Mouse (Mus musculus) cerebellum, adult 2 months (tissue): ENCODE data around the gene Rabep1. TPM values are rescaled to one million over a fixed set of nuclear protein-coding genes. Genes with fewer than 3 reads are reported as not detected.

Experiments used
- DNase-seq, 2 experiments: peaks; one replicate each; pipeline ENCODE4 v3.0.0; 2021
- H3K27ac ChIP-seq: fragments of 200-500 bp; 2 replicates; pipeline ENCODE4 v1.5.1; 2012; ENCODE audit warnings: low read length, control low read depth, inconsistent platforms; ENCODE audit not compliant: insufficient read depth
- H3K27me3 ChIP-seq: fragments of 200-500 bp; 2 replicates; pipeline ENCODE4 v1.6.1; 2012; ENCODE audit warnings: inconsistent platforms, mild to moderate bottlenecking, low read length, moderate library complexity; ENCODE audit not compliant: control insufficient read depth, insufficient read depth
- H3K4me1 ChIP-seq: fragments of 200-500 bp; 2 replicates; pipeline ENCODE4 v1.6.1; 2011; ENCODE audit warnings: low read length; ENCODE audit not compliant: control insufficient read depth, insufficient read depth
- H3K4me3 ChIP-seq: fragments of 200-500 bp; replicated peaks from 2 replicates; pipeline ENCODE3; 2011; ENCODE audit warnings: mild to moderate bottlenecking, low read depth, low read length, control low read depth; ENCODE audit not compliant: insufficient read depth
- CTCF ChIP-seq: fragments of 200-500 bp; IDR thresholded peaks from 2 replicates; pipeline ENCODE4 v1.5.1; 2011; ENCODE audit warnings: low read depth, mild to moderate bottlenecking, control low read depth, low read length, moderate library complexity, borderline replicate concordance; ENCODE audit not compliant: insufficient read depth
- POLR2A ChIP-seq: fragments of 200-500 bp; IDR thresholded peaks from 2 replicates; pipeline ENCODE4 v1.6.1; 2011; ENCODE audit warnings: low read length, control low read depth, borderline replicate concordance; ENCODE audit not compliant: insufficient read depth
- WGBS: fragments of 180-500 bp; shearing (Covaris S2); methylation state at CpG from one replicate; pipeline ENCODE4 v1.1.7; 2018; 5-methylcytosine and 5-hydroxymethylcytosine counted together
- polyA plus RNA-seq: library from polyadenylated mRNA; depleted of rRNA; stranded (reverse); fragments of >200 nt; gene quantifications from 2 replicates; pipeline ENCODE4 v1.2.3, GENCODE M21; 2012; rRNA removed

Gene Rabep1
- polyA plus RNA-seq = 35.4 and 35.9 TPM in 2 replicates

DNA sequence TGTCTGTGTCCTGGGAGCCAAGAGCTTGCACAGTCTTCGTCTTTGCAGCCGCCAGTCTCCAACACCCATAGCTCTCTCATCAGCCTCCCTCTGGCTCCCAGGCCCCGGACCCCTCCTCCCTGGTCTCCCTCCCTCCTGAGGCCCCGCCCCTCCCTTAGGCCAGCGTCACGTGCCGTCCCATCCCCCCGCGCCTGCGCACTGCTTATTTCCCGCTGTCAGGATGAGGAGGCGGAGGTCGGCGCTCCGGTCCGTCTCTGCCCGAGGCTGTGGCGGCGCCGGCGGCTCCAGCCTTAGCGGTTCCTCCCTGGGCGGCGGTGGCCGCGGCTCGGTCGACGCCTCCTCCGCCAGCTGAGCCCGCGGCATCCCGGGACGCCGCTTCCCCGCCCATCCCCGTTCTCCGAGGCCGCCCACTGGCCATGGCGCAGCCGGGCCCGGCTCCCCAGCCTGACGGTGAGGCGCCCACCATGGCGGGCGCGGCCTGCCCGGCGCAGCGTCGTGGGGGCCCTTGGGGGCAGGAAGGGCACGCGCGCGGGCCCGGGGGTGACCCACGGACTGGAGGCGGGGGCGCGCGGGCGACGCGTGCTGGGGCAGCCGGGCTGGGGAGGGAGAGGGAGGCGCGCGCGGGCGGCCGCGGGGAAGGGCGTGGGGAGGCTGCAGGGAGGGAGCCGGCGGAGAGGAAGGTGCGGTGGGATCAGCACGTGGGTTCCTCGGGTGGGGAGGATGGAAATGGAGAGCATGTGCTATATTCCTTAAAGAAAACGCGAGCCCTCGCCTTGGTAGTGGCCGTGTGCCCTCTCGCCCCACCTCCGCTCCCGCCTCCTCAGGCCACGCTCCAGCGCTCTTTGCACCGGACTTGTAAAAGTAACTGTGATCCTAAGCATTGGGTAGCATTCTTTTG lies at the start of gene Rabep1:
TSS of gene Rabep1 (plus strand) at position 220 of the 898 bp plus-strand sequence.
- H3K27ac ChIP-seq = peak within 1 kb of the TSS; percentile 41; the same call in 1 of the 2 replicates
- H3K4me1 ChIP-seq = peaks cover 9% of the 10 kb centered on the region
- H3K27me3 ChIP-seq = no peaks in the 10 kb centered on the region
- peak within 1 kb of the TSS; percentile 73 for H3K4me3 ChIP-seq
- TF ChIP-seq CTCF = no peak
- TF ChIP-seq POLR2A = peak; percentile 90
- DNase-seq = peak; percentile 95
- WGBS = under 1% methylated on average over 85 of the region's 88 CpGs

DNA sequence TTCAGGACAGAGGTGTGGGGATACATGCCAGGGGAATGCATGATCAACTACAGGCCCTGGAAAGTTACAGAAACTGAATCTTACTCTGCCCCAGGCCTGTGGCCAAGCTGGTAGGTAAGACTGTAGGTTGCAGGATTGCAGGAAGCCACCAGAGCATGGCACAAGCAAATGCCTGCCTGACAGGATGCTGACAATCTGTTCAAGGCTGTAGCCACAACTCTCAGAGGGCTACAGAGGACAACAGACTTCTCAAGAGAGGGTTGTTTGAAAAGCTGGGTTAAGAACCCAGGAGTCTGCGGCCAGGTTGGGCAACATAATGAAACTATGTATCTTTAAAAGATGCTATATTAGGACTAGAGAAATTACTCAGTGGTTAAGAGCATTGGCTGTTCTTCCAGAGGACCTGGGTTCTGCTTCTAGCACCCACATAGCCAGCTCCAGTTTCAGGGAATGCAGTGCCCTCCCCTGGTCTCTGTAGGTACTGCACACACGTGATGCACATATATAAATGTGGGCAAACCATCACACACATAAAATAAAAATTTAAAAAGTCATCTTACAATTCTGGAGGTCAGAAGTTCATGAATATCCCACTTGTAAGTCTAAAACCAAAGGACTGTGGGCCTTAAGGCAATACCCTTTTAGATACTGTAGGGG lies 42.2 kb upstream of the Rabep1 start:
- no peak for DNase-seq
- H3K27me3 ChIP-seq = no peaks in the 10 kb centered on the region
- WGBS = 94% methylated on average over 2 of the region's 2 CpGs
- H3K4me3 ChIP-seq = no peak overlapping the region
- no peaks in the 10 kb centered on the region for H3K4me1 ChIP-seq
- no peak for TF ChIP-seq POLR2A
- H3K27ac ChIP-seq = no peak overlapping the region

DNA sequence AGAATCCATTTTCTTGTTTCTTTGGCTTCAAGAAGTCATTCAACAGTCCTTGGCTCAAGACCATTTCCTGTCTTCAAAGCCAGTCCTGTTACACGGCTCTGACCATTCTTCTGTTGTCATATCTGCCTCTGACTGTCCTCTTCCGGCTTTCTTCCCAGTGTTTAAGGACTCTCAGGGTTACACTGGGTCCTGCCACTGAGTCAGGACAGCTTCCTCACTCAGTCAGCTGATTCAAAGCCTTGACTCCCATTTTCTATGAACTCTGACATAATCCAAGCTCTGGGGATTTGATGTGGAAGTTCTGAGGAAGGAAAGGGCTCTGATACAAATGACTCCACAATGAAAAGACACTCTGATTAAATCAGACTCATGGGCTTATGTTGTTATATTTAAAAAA lies 41.7 kb upstream of the Rabep1 start:
- no peak overlapping the region for H3K4me3 ChIP-seq
- no peaks in the 10 kb centered on the region for H3K4me1 ChIP-seq
- DNase-seq = no peak
- TF ChIP-seq CTCF (no peak), POLR2A (no peak)
- WGBS = 62% methylated on average over 2 of the region's 2 CpGs
- H3K27ac ChIP-seq = no peak overlapping the region
- no peaks in the 10 kb centered on the region for H3K27me3 ChIP-seq

DNA sequence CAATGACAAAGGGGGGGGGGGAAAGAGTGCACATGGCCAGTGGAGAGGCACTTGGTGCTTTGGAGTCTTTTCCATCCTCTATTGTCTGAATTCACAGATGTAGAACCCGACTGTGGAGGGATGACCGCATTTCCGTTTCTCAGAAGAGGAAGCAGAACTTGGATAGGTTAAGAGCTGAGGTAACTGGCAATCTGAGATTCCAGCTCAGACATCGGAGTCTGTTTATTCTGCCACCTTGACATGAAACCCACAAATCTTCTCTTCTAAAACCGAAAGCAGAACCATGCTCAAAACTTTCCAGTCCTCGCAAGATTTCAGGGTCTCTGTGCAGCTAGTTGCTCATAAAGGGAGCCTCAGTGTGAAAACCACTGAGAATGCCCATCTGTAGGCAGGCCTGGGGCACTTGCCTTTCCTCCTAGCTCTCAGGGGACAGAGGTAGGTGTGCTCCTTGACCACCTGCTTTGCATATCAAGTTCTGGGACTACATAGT lies 40.8 kb upstream of the Rabep1 start:
- Histone ChIP-seq H3K4me1 (no peaks in the 10 kb centered on the region), H3K27me3 (no peaks in the 10 kb centered on the region), H3K27ac (no peak overlapping the region), H3K4me3 (no peak overlapping the region)
- WGBS = 83% methylated on average over 6 of the region's 6 CpGs
- no peak for DNase-seq
- no peak for TF ChIP-seq CTCF
- TF ChIP-seq POLR2A = no peak

DNA sequence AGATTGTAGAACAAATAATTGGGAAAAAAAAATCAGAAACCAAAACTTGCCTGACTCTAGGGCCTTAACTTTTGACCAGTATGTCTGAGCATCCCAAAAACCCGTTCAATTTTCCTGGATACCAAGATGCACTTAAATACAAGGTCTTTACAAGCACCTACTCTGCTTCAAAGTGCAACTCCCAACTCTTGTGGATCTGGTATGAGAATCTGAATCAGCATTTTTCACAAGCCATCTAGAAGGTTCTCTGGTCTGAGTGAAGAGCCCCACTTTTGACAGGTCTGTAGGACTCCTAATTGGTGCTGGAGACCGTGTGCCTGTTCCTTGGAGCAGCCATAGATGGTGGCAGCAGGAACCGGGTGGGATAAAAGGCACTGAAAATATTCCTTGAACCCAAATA lies 40.2 kb upstream of the Rabep1 start:
- no peak for TF ChIP-seq POLR2A
- TF ChIP-seq CTCF = no peak
- no peak overlapping the region for H3K4me3 ChIP-seq
- DNase-seq = no peak
- H3K27ac ChIP-seq = no peak overlapping the region
- 83% methylated on average over 3 of the region's 3 CpGs for WGBS
- no peaks in the 10 kb centered on the region for H3K4me1 ChIP-seq
- H3K27me3 ChIP-seq = no peaks in the 10 kb centered on the region

DNA sequence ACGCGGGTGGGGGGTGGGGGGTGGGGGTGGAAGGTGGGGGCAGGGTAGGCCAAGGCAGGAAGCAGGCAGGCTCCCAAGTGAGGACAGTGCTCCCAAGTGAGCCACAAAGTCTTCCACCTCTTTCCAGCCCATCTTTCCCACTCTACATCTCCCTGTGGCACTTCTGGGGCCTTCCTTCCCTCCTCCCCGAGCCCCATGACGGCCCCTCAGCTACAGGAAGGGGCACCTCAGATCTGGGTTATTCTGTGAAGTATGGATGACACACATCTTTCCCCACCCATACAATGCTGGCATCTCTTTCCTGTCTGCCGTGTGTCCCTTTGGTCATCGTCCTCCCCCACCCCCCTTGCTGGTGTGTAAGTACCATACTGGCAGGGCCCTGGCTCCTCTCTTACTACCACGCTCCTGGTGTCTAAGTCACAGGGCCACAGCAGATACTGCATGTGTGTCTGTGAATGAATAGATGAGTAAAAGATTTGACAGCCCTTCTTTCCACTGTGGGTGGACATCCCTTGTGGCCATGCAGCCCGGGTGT lies 38.9 kb upstream of the Rabep1 start:
- H3K4me1 ChIP-seq = no peaks in the 10 kb centered on the region
- H3K27ac ChIP-seq = no peak overlapping the region
- no peaks in the 10 kb centered on the region for H3K27me3 ChIP-seq
- no peak for TF ChIP-seq CTCF
- no peak for TF ChIP-seq POLR2A
- no peak overlapping the region for H3K4me3 ChIP-seq
- WGBS = 86% methylated on average over 8 of the region's 8 CpGs
- DNase-seq = no peak

DNA sequence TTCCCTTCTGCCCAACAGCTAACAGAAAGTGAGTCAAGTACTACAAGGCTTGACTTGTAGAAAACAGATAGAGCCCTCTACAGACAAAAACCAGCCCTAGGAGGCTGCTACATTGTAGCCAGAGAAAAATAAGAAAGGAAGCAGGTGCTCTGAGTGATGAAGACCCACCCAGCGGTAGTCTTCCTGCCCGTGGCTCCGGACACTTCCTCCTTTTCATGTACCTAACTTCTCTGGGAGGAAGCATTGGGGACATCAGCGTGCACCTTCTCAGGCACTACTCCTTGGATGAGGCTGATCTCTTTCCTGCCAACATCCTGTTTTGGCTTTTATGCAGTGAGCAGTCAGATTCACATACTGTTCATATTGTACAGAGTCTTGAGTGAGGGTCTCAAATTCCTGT lies 37.9 kb upstream of the Rabep1 start:
- Histone ChIP-seq H3K4me3 (no peak overlapping the region), H3K27ac (no peak overlapping the region), H3K4me1 (peaks cover 2% of the 10 kb centered on the region; the same call in 1 of the 2 replicates), H3K27me3 (no peaks in the 10 kb centered on the region)
- TF ChIP-seq POLR2A = no peak
- TF ChIP-seq CTCF = no peak
- 87% methylated on average over 4 of the region's 4 CpGs for WGBS
- no peak for DNase-seq

DNA sequence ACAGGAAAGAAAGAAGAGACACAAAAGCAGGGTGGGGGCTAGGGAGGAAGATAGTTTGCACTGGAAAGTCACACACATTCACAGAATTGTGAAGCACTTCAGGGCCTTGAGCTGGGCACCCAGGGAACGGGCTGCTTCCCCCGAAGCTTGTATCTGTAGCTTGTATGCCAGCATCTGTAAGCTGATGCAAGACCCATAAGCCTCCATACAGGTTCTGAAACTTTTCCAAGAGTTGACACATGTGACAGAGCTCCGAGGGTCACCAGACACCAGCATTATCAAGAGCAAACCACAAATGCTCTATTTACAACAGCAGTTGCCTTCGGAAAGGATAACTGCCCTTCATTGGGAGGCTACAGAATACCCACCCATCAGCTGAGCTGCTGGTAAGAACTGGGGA lies 36.9 kb upstream of the Rabep1 start:
- no peak overlapping the region for H3K4me3 ChIP-seq
- no peak overlapping the region for H3K27ac ChIP-seq
- WGBS = 85% methylated on average over 4 of the region's 4 CpGs
- no peak for TF ChIP-seq POLR2A
- TF ChIP-seq CTCF = no peak
- no peak for DNase-seq
- H3K27me3 ChIP-seq = no peaks in the 10 kb centered on the region
- peaks cover 2% of the 10 kb centered on the region; the same call in 1 of the 2 replicates for H3K4me1 ChIP-seq
